Mouse (Mus musculus) liver, postnatal 0 days (tissue): Measurements from ENCODE around the gene Idua. TPM values are rescaled to one million over a fixed set of nuclear protein-coding genes. Genes with fewer than 3 reads are reported as not detected.

ENCODE experiments used
- ATAC-seq: fragments of 200-750 bp; cut with Nextera tagmentation; 2 replicates; pipeline ENCODE4 v1.8.0; 2017; ENCODE audit warnings: mild to moderate bottlenecking, moderate library complexity
- DNase-seq: peaks from one replicate; pipeline ENCODE4 v3.0.0-alpha.2; 2016
- H3K27ac ChIP-seq: fragments of 300-500 bp; sonication (generic); 2 replicates; pipeline ENCODE4 v1.5.1; 2014; ENCODE audit warnings: antibody characterized with exemption, moderate library complexity, mild to moderate bottlenecking, low read depth
- H3K27me3 ChIP-seq: fragments of 300-500 bp; sonication (generic); 2 replicates; pipeline ENCODE4 v1.6.1; 2014; ENCODE audit warnings: low read length, control low read depth, mixed read lengths; ENCODE audit not compliant: insufficient read depth
- H3K36me3 ChIP-seq: fragments of 300-500 bp; sonication (generic); replicated peaks from 2 replicates; pipeline ENCODE4 v1.6.1; 2014; ENCODE audit warnings: mild to moderate bottlenecking, control low read depth, low read length, moderate library complexity, mixed read lengths; ENCODE audit not compliant: insufficient read depth
- H3K4me1 ChIP-seq: fragments of 300-500 bp; sonication (generic); 2 replicates; pipeline ENCODE4 v1.6.1; 2014; ENCODE audit warnings: antibody characterized with exemption, mild to moderate bottlenecking, control low read depth; ENCODE audit not compliant: insufficient read depth
- H3K4me2 ChIP-seq: fragments of 300-500 bp; sonication (generic); 2 replicates; pipeline ENCODE4 v1.6.1; 2014; ENCODE audit warnings: low read depth, mild to moderate bottlenecking, low read length, moderate library complexity, mixed read lengths
- H3K4me3 ChIP-seq: fragments of 300-500 bp; sonication (generic); 2 replicates; pipeline ENCODE4 v1.5.1; 2014; ENCODE audit warnings: low read depth, low read length
- H3K9ac ChIP-seq: fragments of 300-500 bp; sonication (generic); replicated peaks from 2 replicates; pipeline ENCODE4 v1.6.1; 2014; ENCODE audit warnings: mild to moderate bottlenecking, moderate library complexity
- H3K9me3 ChIP-seq: fragments of 300-500 bp; sonication (generic); 2 replicates; pipeline ENCODE4 v1.6.1; 2016; ENCODE audit warnings: mild to moderate bottlenecking, control low read depth, low read length, mixed read lengths
- CTCF ChIP-seq: sonication (generic); IDR thresholded peaks from 2 replicates; pipeline ENCODE4 v1.5.1; 2016; ENCODE audit warnings: antibody characterized with exemption, low read depth
- EP300 ChIP-seq: IDR thresholded peaks from 2 replicates; pipeline ENCODE4 v1.6.1; 2016; ENCODE audit warnings: antibody characterized with exemption, low read depth, mild to moderate bottlenecking
- WGBS: fragments of 180-500 bp; shearing (Covaris S2); extraction: QIAGEN DNeasy Blood & Tissue Kit; methylation state at CpG from one replicate; pipeline ENCODE4 v1.1.7; 2014; ENCODE audit not compliant: insufficient replicate concordance; 5-methylcytosine and 5-hydroxymethylcytosine counted together
- polyA plus RNA-seq: library from polyadenylated mRNA; unstranded; fragments of >200 nt; fragmentation: Nextera tagmentation; extraction: Ambion mirVana; gene quantifications from 2 replicates; pipeline ENCODE4 v1.2.1, GENCODE M21; 2015

Idua gene
- polyA plus RNA-seq, 1 experiment from 2014 or later, result 3.9 TPM

GRCm38 (mm10) chr5:108708981-108709731, 49.0 kb downstream of the Idua start:
- H3K4me3 ChIP-seq, result no peak overlapping the region
- H3K4me2 ChIP-seq, result no peak overlapping the region
- WGBS, result 58% methylated on average over 6 of the region's 6 CpGs
- peaks cover 19% of the 10 kb centered on the region for H3K4me1 ChIP-seq
- DNase-seq (no peak), ATAC-seq (peak; percentile 11; the same call in 1 of the 2 replicates)
- H3K27ac ChIP-seq, result no peak overlapping the region
- no peaks in the 10 kb centered on the region for H3K9me3 ChIP-seq
- no peaks in the 10 kb centered on the region; the same call in 1 of the 2 replicates for H3K36me3 ChIP-seq
- no peak overlapping the region for H3K9ac ChIP-seq
- no peaks in the 10 kb centered on the region for H3K27me3 ChIP-seq
- no peak for TF ChIP-seq CTCF
- TF ChIP-seq EP300, result no peak

GRCm38 (mm10) chr5:108711968-108712367, 51.8 kb downstream of the Idua start:
- Histone ChIP-seq H3K4me2 (no peak overlapping the region), H3K4me1 (peaks cover 19% of the 10 kb centered on the region), H3K27me3 (no peaks in the 10 kb centered on the region), H3K9me3 (no peaks in the 10 kb centered on the region), H3K36me3 (no peaks in the 10 kb centered on the region), H3K27ac (no peak overlapping the region), H3K4me3 (no peak overlapping the region), H3K9ac (no peak overlapping the region)
- TF ChIP-seq CTCF (no peak), EP300 (no peak)
- 72% methylated on average over 6 of the region's 6 CpGs for WGBS
- DNase-seq (no peak), ATAC-seq (no peak)

- DNase-seq, result no peak
- Histone ChIP-seq H3K9ac (no peak overlapping the region), H3K4me2 (no peak overlapping the region), H3K27ac (no peak overlapping the region), H3K4me1 (peaks cover 12% of the 10 kb centered on the region), H3K9me3 (no peaks in the 10 kb centered on the region), H3K36me3 (no peaks in the 10 kb centered on the region), H3K27me3 (no peaks in the 10 kb centered on the region), H3K4me3 (no peak overlapping the region)
- ATAC-seq, result no peak
- 76% methylated on average over 2 of the region's 2 CpGs for WGBS
- no peak for TF ChIP-seq EP300
- TF ChIP-seq CTCF, result no peak
Measured at GRCm38 (mm10) chr5:108713096-108713495, 53.0 kb downstream of the Idua start.

- Histone ChIP-seq H3K27ac (no peak overlapping the region), H3K4me3 (no peak overlapping the region), H3K27me3 (no peaks in the 10 kb centered on the region), H3K4me1 (peaks cover 6% of the 10 kb centered on the region; the same call in 1 of the 2 replicates), H3K9me3 (no peaks in the 10 kb centered on the region), H3K4me2 (no peak overlapping the region), H3K9ac (no peak overlapping the region), H3K36me3 (no peaks in the 10 kb centered on the region)
- ATAC-seq (no peak), DNase-seq (no peak)
- TF ChIP-seq CTCF (no peak), EP300 (no peak)
Measured at GRCm38 (mm10) chr5:108713691-108714090, 53.6 kb downstream of the Idua start.

GRCm38 (mm10) chr5:108714149-108714548, 54.0 kb downstream of the Idua start:
- Histone ChIP-seq H3K9me3 (no peaks in the 10 kb centered on the region), H3K4me1 (peaks cover 2% of the 10 kb centered on the region; the same call in 1 of the 2 replicates), H3K27ac (no peak overlapping the region), H3K36me3 (no peaks in the 10 kb centered on the region), H3K27me3 (no peaks in the 10 kb centered on the region), H3K9ac (no peak overlapping the region), H3K4me3 (no peak overlapping the region), H3K4me2 (no peak overlapping the region)
- WGBS, result 62% methylated on average over 6 of the region's 6 CpGs
- ATAC-seq (no peak), DNase-seq (no peak)
- TF ChIP-seq CTCF (no peak), EP300 (no peak)

- Histone ChIP-seq H3K36me3 (no peaks in the 10 kb centered on the region), H3K4me3 (no peak overlapping the region), H3K27ac (no peak overlapping the region), H3K9ac (no peak overlapping the region), H3K9me3 (no peaks in the 10 kb centered on the region), H3K4me1 (no peaks in the 10 kb centered on the region), H3K27me3 (no peaks in the 10 kb centered on the region), H3K4me2 (no peak overlapping the region)
- no peak for ATAC-seq
- TF ChIP-seq CTCF, result no peak
- no peak for TF ChIP-seq EP300
- 72% methylated on average over 1 of the region's 1 CpGs for whole genome bisulfite sequencing
- DNase-seq, result no peak
Measured at GRCm38 (mm10) chr5:108715974-108716373, 55.8 kb downstream of the Idua start.

GRCm38 (mm10) chr5:108718051-108718450, 57.9 kb downstream of the Idua start:
- ATAC-seq (no peak), DNase-seq (no peak)
- Histone ChIP-seq H3K27me3 (no peaks in the 10 kb centered on the region), H3K27ac (no peak overlapping the region), H3K4me2 (no peak overlapping the region), H3K4me3 (no peak overlapping the region), H3K4me1 (no peaks in the 10 kb centered on the region), H3K36me3 (no peaks in the 10 kb centered on the region), H3K9me3 (no peaks in the 10 kb centered on the region), H3K9ac (no peak overlapping the region)
- no peak for TF ChIP-seq CTCF
- no peak for TF ChIP-seq EP300
- WGBS, result 61% methylated on average over 4 of the region's 4 CpGs
